ENCODE assay signal across 28 mouse cellular contexts in genomic region chr12:111311775-111312174, GRCm38 (mm10). TPM values are rescaled to one million over a fixed set of nuclear protein-coding genes. Genes with fewer than 3 reads are reported as not detected.
A peak's percentile ranks its signal among the peaks of the same experiment; 100 is the strongest.
DNase-seq lines count a peak whose midpoint lies in the region; ATAC-seq and TF ChIP-seq lines count a peak whose summit lies in the region.
"Had no signal": no experiment of that assay in that cellular context is flagged by ENCODE, and none has a peak within 500 bp of the region (broad histone marks: within the 10 kb centered on the region; RNA-seq: fewer than 3 reads in every experiment).

No protein-coding gene starts in this region.

- WGBS in liver, postnatal 0 days (ENCODE audit: insufficient replicate concordance), result 67% methylated on average over 10 of the region's 10 CpGs
- WGBS in liver, embryonic 13.5 days (ENCODE audit: insufficient replicate concordance), result 49% methylated on average over 10 of the region's 10 CpGs
- whole genome bisulfite sequencing in liver, embryonic 16.5 days (ENCODE audit: insufficient replicate concordance), result 44% methylated on average over 10 of the region's 10 CpGs

- H3K4me3 ChIP-seq in liver, postnatal 0 days (ENCODE audit: low read depth, low read length), result no peak overlapping the region
- H3K4me3 ChIP-seq in liver, embryonic 13.5 days (replicated peaks), result no peak overlapping the region
- no peak overlapping the region for H3K4me3 ChIP-seq in liver, embryonic 16.5 days (ENCODE audit: low read depth, low read length)
- H3K4me3 ChIP-seq: embryonic facial prominence, embryonic 13.5 days; embryonic facial prominence, embryonic 15.5 days; erythroblast, embryonic 14.5 days; forebrain, embryonic 10.5 days; forebrain, embryonic 13.5 days; forebrain, embryonic 15.5 days had no signal

- H3K36me3 ChIP-seq in liver, postnatal 0 days (replicated peaks; ENCODE audit: insufficient read depth, low read length), result peaks cover 45% of the 10 kb centered on the region
- H3K36me3 ChIP-seq in liver, embryonic 13.5 days, result peaks cover 67% of the 10 kb centered on the region
- peaks cover 5% of the 10 kb centered on the region for H3K36me3 ChIP-seq in liver, embryonic 16.5 days (ENCODE audit: control insufficient read depth, insufficient read depth)
- H3K36me3 ChIP-seq: G1E had no signal

- no peak overlapping the region for H3K27ac ChIP-seq in liver, postnatal 0 days (ENCODE audit: low read depth)
- no peak overlapping the region for H3K27ac ChIP-seq in liver, embryonic 13.5 days
- H3K27ac ChIP-seq in liver, embryonic 16.5 days (ENCODE audit: low read length), result no peak overlapping the region
- H3K27ac ChIP-seq: embryonic facial prominence, embryonic 13.5 days; embryonic facial prominence, embryonic 15.5 days; forebrain, embryonic 10.5 days; forebrain, embryonic 13.5 days; forebrain, embryonic 15.5 days had no signal

- H3K9ac ChIP-seq in liver, postnatal 0 days (replicated peaks), result no peak overlapping the region
- no peak overlapping the region for H3K9ac ChIP-seq in liver, embryonic 13.5 days
- no peak overlapping the region for H3K9ac ChIP-seq in liver, embryonic 16.5 days (ENCODE audit: low read depth, low read length)
- H3K9ac ChIP-seq: embryonic facial prominence, embryonic 13.5 days; embryonic facial prominence, embryonic 15.5 days; forebrain, embryonic 13.5 days; forebrain, embryonic 15.5 days; forebrain, postnatal 0 days had no signal

- no peak for ATAC-seq in liver, postnatal 0 days
- ATAC-seq in liver, embryonic 13.5 days (ENCODE audit: low read depth), result peak; percentile 67
- ATAC-seq in liver, embryonic 16.5 days (ENCODE audit: low read depth), result peak; percentile 43
- no peak for ATAC-seq in inflammation-experienced regulatory T-cells, adult 6 months
- ATAC-seq: activated CD4-positive, CD25-positive, alpha-beta regulatory T cell, adult 4 months; CD4-positive, CD25-positive, alpha-beta regulatory T cell, adult 4 months; forebrain, embryonic 13.5 days; forebrain, embryonic 15.5 days; forebrain, postnatal 0 days; Patski had no signal

- no peaks in the 10 kb centered on the region for H3K27me3 ChIP-seq in liver, postnatal 0 days (ENCODE audit: insufficient read depth, low read length)
- H3K27me3 ChIP-seq in liver, embryonic 13.5 days, result no peaks in the 10 kb centered on the region
- H3K27me3 ChIP-seq in liver, embryonic 16.5 days (ENCODE audit: control insufficient read depth, insufficient read depth, low read depth, low read length), result no peaks in the 10 kb centered on the region
- H3K27me3 ChIP-seq: CH12.LX; embryonic facial prominence, embryonic 13.5 days; embryonic facial prominence, embryonic 15.5 days; forebrain, embryonic 13.5 days; forebrain, embryonic 15.5 days; Patski had no signal

- TF ChIP-seq EP300 in liver, postnatal 0 days (IDR thresholded peaks at IDR 0.05; ENCODE audit: low read depth), result no peak

- no peak overlapping the region for H3K4me2 ChIP-seq in liver, postnatal 0 days (ENCODE audit: low read depth, low read length)
- H3K4me2 ChIP-seq in liver, embryonic 13.5 days, result no peak overlapping the region
- no peak overlapping the region for H3K4me2 ChIP-seq in liver, embryonic 16.5 days (ENCODE audit: low read depth, low read length)
- H3K4me2 ChIP-seq: embryonic facial prominence, embryonic 13.5 days; embryonic facial prominence, embryonic 15.5 days; forebrain, embryonic 13.5 days; forebrain, embryonic 15.5 days had no signal

- peak; percentile 21 for DNase-seq in liver
- DNase-seq in liver, postnatal 0 days, result no peak
- no peak for DNase-seq in liver, embryonic 13.5 days
- DNase-seq in urinary bladder, adult 18-20 months (ENCODE audit: low spot score in 2 of 2), result no peak
- DNase-seq: adrenal gland, adult 8-10 months; adrenal gland, postnatal 14 days; adrenal gland, postnatal 36 days; B cell, adult 2 months; cerebellum, adult 11-12 months; cerebellum, adult 2 months; cerebellum, adult 9-10 months; cerebellum, postnatal 10 days; cerebellum, postnatal 25 days; embryo, embryonic 11 days; forebrain, postnatal 0 days had no signal

- H3K4me1 ChIP-seq in liver, postnatal 0 days (ENCODE audit: insufficient read depth), result no peaks in the 10 kb centered on the region
- H3K4me1 ChIP-seq in liver, embryonic 13.5 days (replicated peaks), result peaks cover 26% of the 10 kb centered on the region
- peaks cover 3% of the 10 kb centered on the region; the same call in 1 of the 2 replicates for H3K4me1 ChIP-seq in liver, embryonic 16.5 days (ENCODE audit: control insufficient read depth, low read depth, low read length)
- H3K4me1 ChIP-seq: embryonic facial prominence, embryonic 13.5 days; embryonic facial prominence, embryonic 15.5 days; forebrain, embryonic 10.5 days; forebrain, embryonic 13.5 days; forebrain, embryonic 15.5 days had no signal

- no peak for TF ChIP-seq CTCF in liver, postnatal 0 days (IDR thresholded peaks at IDR 0.05; ENCODE audit: low read depth)

- H3K9me3 ChIP-seq in liver, postnatal 0 days (ENCODE audit: low read length), result no peaks in the 10 kb centered on the region
- no peaks in the 10 kb centered on the region for H3K9me3 ChIP-seq in liver, embryonic 13.5 days (replicated peaks)
- no peaks in the 10 kb centered on the region for H3K9me3 ChIP-seq in liver, embryonic 16.5 days (replicated peaks; ENCODE audit: control insufficient read depth, low read length)
- H3K9me3 ChIP-seq: embryonic facial prominence, embryonic 13.5 days; embryonic facial prominence, embryonic 15.5 days; forebrain, embryonic 10.5 days; forebrain, embryonic 13.5 days; forebrain, embryonic 15.5 days; G1E had no signal

RNA-seq across cellular contexts. Expression of gene Amn, which starts 40.9 kb away (rescaled TPM):
- 0.27 and 0.61 TPM in 2 replicates for polyA plus RNA-seq in liver, postnatal 0 days (2015; fragmentation: Nextera tagmentation; extraction: Ambion mirVana)
- 1.4 and 1.5 TPM in 2 replicates for polyA plus RNA-seq in liver, embryonic 13.5 days (2015; fragmentation: Nextera tagmentation; extraction: Ambion mirVana)
- polyA plus RNA-seq in liver, embryonic 16.5 days (2015; fragmentation: Nextera tagmentation; extraction: Ambion mirVana), result 1.3 and 2.2 TPM in 2 replicates
- polyA plus RNA-seq in inflammation-experienced regulatory T-cells, adult 6 months (2017; shearing (Covaris generic)), result not detected
- polyA plus RNA-seq: activated CD4-positive, CD25-positive, alpha-beta regulatory T cell, adult 4 months; CD4-positive, CD25-positive, alpha-beta regulatory T cell, adult 4 months had no signal

Comparison
In these comparisons a context has a peak if more than half of its experiments do, and no peak if none do; other contexts are left out.
1. ATAC-seq: peak in liver, embryonic 13.5 days (single experiment) and liver, embryonic 16.5 days (single experiment); none in liver, postnatal 0 days (single experiment) and inflammation-experienced regulatory T-cells, adult 6 months (single experiment).